Mouse (Mus musculus) liver, adult (tissue): ENCODE measurements at regions not wholly inside any gene's neighbourhood (a gene's known extent, or its start where the extent isn't known, plus 50 kb on each side); places are given as distances from the start of the nearest gene placed in this dataset.

Source experiments
- GATA4 ChIP-seq: IDR thresholded peaks from 2 replicates; pipeline ENCODE4 v1.6.1; 2014; ENCODE audit warnings: mild to moderate bottlenecking, low read length; ENCODE audit not compliant: insufficient replicate concordance

DNA sequence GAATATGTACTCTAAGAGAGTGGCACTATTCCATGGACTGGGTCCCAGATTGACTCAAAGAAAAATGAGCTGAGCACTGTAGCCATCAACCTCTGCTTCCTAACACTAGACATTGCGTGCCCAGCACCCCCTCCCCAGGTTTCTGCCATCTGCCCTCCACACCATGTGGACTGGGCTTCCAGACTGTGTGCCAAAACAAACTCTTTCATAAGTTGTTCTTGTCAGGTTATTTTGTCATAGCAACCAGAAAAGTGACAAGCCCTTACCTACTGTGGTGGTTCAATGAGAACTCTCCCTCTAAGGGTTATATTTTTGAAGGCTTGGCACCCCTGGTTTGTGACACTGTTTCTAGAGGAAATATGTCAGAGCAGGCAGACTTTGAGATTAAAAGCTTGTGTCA, 234.3 kb upstream of the Rnaseh2b start:
- no peak for TF ChIP-seq GATA4

DNA sequence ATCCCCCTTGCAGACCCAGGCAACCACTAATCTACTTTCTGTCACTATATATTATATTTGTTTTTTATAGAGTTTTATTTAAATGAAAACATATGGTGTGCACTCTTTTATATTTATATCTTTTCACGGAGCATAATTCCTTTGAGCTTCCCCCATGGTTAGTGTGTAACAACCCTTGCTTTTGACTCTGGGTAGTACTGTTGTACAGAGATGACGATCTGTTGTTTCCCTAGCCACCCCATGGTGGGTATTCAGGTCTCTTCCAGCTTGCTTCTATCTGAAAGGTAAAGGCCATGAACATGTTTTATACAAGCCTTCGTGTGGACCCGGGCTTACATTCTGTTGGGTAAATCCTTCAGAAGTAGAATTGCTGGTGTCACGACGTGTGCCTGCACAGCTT, 221.2 kb upstream of the Rnaseh2b start:
- no peak for TF ChIP-seq GATA4

DNA sequence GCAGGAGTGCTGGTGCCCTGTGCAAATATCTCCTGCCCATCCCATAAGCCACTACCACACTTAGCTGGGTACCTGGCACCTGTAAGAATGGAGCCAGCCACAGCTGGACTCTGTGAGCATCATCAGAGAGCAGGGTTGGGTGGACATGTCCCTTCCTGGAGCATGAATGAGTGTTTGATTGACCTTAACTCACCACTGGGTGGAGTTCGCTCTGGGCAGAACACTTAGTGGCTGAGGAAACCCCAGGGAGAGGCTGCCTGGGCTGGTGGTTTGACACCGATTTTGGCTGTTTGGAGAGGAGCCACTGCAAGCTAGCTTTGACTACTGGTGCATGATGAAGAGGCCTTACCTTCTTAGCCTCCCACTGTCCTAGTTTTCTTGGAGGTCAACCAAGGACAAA, 208.3 kb upstream of the Rnaseh2b start:
- no peak for TF ChIP-seq GATA4

DNA sequence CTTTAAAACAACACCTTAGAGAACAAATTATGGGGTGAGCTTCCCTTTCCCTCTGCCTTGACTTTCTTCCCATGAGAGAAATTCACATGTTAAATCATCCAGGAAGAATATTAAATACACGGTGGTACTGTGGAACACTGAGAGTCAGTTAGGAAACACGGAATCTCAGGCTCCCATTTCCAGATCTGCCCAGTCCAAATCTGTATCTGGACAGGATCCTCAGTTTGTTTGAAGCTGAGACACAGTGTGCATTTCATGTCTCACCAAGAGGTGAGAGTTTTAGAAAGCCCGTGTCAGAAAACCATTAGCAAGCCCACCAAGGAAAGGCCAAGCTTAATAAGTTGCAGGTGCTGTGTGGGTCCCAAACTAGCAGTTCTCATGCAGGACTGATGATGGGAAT, 204.2 kb upstream of the Rnaseh2b start:
- no peak for TF ChIP-seq GATA4

DNA sequence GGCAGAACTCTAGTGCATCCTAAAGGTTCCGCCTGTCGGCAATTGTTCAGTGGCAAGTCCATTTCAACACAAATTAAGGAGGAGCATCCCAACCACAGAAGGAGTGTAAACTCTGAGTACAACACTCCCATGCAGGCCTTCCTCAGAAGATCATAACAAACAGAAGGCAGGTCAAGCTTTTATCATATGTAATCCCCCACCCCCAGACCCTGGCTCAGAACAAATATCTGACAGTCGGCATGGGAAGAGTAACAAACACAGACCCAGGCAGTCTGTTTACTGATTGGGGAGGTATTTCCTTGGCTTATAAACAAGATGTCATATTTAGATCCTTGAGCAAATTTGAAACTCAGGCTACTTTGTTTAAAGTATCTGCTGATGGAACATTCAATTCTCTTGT, 174.9 kb upstream of the Rnaseh2b start:
- no peak for TF ChIP-seq GATA4

DNA sequence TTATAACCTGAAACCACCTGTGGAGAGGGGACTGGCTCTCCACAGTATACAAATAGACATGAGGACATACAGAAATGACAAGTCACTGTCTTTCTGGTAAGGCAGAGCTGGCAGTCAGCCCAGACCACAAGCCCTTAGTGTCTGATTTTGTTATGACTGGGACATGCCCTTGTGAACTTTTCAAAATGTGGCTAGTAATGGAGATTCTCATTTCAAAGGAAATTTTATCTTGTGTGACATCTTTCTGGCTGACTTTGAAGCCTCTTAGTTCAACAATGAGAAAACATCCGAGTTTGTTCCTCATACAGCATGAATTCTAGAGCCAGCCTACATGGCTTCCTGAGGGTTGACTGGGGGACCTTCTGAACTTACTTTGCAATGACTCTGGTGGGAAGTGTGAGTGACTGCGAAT, 173.8 kb upstream of the Rnaseh2b start:
- TF ChIP-seq GATA4 = no peak

DNA sequence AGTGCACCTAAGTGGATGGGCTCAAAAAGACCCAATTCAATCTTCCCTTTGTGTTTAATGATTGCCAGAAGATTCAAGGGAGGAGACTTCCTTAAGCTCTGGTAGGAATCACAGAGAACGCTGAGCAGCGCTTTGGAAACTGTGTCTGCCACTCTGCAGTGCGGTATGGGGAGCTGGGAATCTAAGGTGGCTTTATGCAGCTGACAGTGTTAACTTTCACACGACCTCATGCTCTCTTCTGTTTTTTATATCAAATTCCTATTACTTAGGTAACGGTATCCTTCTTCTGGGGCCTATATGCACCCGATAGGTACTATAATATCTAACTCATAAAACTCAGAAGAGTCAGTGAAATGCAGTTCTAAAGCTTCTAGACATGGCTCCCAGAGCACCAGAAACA, 163.5 kb upstream of the Rnaseh2b start:
- TF ChIP-seq GATA4 = no peak

DNA sequence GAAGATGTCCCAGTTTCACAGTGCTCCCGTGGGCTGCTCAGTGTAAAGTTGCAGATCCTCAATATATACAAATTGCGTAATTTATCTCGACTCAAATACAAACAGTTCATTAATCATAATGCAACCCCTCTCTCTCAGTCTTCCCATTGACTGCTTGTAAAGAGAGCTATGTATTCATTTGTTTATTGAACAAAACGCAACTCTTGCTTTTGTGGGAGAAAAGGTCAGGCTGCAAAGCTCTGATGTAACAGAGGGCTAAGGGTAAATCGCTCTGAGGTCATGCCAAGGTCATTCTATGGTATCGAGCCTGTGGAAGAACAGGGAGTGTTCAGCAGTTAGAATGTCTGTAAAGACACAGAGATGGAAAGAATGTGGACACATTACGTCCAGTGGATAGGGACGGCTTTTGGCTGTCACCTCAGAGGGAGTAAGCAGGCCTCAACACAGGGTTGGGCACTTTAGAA, 160.0 kb upstream of the Rnaseh2b start:
- no peak for TF ChIP-seq GATA4

DNA sequence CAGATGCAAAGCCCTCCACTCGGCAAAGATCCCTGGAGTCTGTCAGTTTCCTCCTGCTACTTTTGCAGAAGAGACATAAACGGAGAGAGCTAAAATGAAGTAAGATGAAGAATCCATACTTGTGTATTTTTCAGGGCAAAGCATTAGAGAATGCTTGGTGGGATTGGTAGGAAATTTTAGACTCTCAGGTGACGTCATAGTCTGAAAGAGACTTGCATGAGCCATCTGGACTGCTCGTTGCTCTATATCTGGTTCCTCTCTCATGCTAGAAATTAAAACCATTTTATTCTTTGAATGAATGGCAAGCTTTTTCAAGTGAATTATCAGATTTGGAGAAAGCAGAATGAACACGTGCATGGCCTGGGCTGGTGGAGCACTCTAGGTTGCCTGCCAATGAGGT, 154.4 kb upstream of the Rnaseh2b start:
- TF ChIP-seq GATA4 = no peak

DNA sequence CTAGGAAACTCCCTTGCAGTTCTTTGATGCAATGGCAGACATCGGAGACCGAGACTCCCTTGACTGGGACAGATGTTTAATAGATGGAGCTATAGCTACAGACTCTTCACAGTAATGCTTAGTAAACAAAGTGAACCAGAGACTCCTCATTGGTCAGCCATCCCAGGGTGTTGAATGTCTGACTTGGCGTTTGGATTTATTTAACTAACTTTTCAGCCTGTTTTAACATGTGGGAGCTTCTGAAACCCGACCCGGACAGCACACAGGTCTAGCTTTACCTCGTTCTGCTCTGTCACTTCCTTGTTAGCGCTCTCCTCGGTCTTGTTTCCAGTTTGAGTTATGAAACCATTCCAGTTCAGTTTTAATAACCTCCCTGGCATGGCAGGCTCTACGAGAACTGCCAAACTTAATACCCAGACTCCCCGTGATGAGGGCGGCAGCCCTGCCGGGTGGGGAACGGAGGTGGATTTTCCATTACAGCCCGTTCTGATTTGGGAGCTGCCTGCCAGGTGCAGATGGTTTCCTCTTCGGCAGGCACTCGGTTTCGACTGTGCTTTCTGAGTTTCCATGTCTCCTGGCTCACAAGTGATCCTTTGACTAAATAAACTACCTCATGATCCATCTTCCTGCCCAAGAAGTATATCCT, 147.9 kb upstream of the Rnaseh2b start:
- TF ChIP-seq GATA4 = no peak

DNA sequence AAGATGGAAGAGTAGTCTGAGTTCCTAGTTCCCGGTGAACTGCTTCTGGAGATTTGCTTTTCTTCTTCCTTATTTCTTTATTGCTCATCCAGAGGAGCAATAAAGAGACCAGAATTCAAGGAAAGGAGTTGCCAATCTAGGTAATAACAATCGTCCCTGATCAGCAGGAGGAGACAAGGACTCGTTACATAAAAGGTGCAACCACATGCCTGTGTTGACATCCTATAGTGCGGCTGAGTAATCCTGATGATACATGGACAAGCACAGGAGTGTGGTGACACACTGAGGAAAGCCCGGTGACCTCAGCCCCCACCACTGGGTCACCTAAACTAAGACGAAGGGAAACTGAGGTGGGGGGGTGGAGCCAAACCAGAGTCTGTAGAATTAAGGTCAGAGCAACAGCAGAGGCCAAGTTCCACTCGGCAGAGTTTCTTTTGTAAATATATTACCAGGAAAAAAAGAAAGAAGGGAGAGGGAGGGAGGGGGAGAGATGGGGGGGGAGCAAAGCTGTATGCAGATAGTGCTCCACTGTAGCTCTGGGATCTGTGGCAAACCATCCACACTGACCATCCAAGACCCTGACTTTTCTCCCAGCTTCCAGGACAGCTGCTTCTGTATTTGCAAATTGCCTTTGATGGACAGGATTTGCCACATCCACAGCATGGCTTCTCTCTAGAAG, 135.2 kb upstream of the Rnaseh2b start:
- TF ChIP-seq GATA4 = no peak

DNA sequence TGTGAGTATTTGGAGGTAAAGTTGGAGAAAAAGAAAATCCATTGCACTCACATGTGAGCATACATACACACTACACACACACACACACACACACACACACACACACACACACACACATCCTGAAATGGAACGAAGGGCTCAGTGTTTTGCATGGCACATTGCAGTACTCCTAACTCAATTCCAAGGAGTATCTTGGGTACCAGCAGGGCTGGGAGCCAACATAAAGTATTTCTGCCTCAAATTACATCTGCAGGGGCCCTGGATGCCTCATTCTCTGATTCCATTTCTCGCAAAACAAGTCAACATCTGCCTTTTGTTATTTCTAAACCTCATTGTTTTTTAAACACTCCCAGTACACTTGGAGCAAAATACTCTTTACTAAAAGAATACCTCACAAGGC, 132.7 kb upstream of the Rnaseh2b start:
- TF ChIP-seq GATA4 = no peak

DNA sequence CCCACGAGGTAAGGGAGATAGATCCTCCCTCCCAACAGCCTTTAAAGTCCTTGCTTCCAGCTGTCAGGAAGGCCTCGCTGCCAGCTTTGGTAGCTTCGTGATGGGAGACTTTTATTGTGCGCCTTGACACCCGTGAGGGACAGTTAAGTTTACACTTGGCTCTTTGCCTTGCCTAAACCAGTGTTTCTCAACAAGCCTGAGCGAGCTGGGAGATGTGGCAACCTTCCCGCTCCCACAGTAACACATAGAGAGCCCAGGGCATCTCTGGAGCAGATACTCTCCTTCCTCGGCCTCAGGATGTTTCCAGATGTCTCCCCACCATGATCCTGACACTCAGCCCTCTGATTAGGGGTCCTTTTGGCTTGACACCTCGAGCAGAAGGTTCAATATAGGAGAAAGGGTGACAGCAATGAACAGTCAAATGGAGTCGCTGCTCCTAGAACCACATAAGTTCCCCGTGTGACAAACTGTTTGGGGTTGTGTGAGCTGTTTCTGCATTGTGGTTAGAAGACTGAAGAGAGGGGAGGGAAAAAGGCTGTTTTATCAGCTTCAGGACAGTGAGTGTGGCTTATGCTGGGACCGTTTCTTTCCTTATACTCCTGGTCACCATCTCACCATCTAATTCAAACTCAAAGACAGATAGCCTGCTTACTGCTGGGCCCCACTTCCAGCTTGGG, 129.1 kb upstream of the Rnaseh2b start:
- no peak for TF ChIP-seq GATA4

DNA sequence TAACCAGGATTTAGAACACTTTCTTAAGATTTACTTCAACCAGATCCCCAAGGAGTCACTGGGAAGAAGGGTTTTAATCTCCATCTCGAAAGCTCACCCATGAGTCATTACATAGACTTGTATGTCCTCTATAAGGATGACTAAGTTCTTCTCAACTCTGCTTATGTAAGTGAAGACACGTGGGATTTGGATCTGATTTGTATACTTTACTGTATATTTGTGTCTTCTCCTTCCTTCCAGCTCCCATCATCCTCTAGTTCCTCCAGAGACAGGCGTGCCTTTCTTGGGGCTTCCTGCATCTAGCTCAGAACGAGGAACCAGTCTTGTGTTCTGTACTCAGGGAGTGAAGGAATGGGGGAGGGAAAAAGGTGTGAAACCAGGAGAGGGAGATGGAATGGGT, 127.5 kb upstream of the Rnaseh2b start:
- no peak for TF ChIP-seq GATA4

DNA sequence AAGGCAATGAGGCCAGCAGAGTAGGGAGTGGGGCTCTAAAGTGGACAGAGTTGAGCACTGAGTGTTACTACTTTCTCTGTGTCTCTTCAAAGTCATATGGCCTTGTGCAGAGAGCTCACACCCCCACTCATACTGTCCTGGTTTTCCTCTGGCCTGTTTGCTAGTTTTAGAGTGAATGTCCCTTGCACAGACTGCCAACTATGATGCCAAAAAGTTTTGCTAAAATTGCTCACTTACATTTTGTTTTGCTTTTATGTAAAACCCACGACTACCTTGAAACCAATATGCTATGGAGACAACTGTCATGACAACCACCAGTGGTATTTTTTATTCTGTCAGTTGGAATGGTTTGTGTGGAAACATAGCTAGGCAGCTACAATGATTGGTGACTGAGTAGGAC, 126.4 kb upstream of the Rnaseh2b start:
- no peak for TF ChIP-seq GATA4

DNA sequence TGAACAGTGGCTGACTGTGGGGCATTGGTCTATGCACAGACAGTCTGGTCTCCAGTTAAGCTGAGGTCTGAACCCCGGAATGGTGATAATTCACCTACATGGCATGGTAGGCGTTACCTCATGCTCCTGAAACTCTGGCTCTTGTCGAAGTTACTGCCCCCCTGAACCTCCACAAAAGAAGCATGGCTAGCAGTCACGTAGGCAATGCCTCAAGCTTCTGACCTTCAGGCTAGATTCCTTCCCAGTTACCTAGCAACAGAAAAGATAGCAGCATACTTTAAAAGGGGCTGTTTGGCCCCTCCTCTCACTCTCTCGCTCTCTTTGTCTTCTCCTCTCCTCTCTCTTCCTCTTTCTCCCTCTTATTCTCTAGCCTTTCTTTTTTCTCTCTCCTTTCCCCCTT, 125.8 kb upstream of the Rnaseh2b start:
- TF ChIP-seq GATA4 = no peak
